Mouse (Mus musculus): ENCODE data around the gene Cox10. TPM values are rescaled to one million over a fixed set of nuclear protein-coding genes. Genes with fewer than 3 reads are reported as not detected.

Gene Cox10
- total and polyA plus RNA-seq, 3 experiments: 39.9 to 374 (median 52.2) TPM

- Histone ChIP-seq H3K9me3 (replicated peaks; ENCODE audit: insufficient read depth, low read length) (no peaks in the 10 kb centered on the region; the same call in 1 of the 2 replicates), H3K36me3 (ENCODE audit: control insufficient read depth in 1 of 2, insufficient read depth in 2 of 2, low read length in 2 of 2) (no peaks in the 10 kb centered on the region), H3K27ac (ENCODE audit: control insufficient read depth, low read depth, low read length) (no peak overlapping the region), H3K4me3 (ENCODE audit: control insufficient read depth in 1 of 2, insufficient read depth in 1 of 2, low read depth in 2 of 2, low read length in 2 of 2) (no peak overlapping the region), H3K27me3 (ENCODE audit: control insufficient read depth in 1 of 2, insufficient read depth in 2 of 2, low read length in 2 of 2) (no peaks in the 10 kb centered on the region), H3K4me1 (ENCODE audit: control insufficient read depth in 1 of 2, insufficient read depth in 2 of 2, low read length in 2 of 2) (no peaks in the 10 kb centered on the region), H3K9ac (ENCODE audit: control insufficient read depth, low read depth, low read length, poor library complexity, severe bottlenecking) (no peak overlapping the region), H3K79me2 (ENCODE audit: control insufficient read depth, insufficient read depth, low read length, poor library complexity) (no peaks in the 10 kb centered on the region)
- TF ChIP-seq JUND (IDR thresholded peaks at IDR 0.05; ENCODE audit: low read depth, low read length) (no peak), MAZ (IDR thresholded peaks at IDR 0.05; ENCODE audit: low read depth, low read length) (no peak), RCOR1 (IDR thresholded peaks at IDR 0.05; ENCODE audit: low read depth, low read length) (no peak), RAD21 (IDR thresholded peaks at IDR 0.05; ENCODE audit: low read depth, low read length) (no peak), SIN3A (IDR thresholded peaks at IDR 0.05; ENCODE audit: low read length) (no peak), UBTF (IDR thresholded peaks at IDR 0.05; ENCODE audit: borderline replicate concordance, insufficient read depth, low read depth, low read length) (no peak), POLR2AphosphoS5 (IDR thresholded peaks at IDR 0.05; ENCODE audit: borderline replicate concordance, low read depth, low read length) (no peak)
- no peak for DNase-seq (ENCODE audit: low read depth, low spot score)
Measured at GRCm38 (mm10) chr11:63914388-63914787, 164.9 kb downstream of the Cox10 start.

- Histone ChIP-seq H3K79me2 (ENCODE audit: control insufficient read depth, insufficient read depth, low read length, poor library complexity) (no peaks in the 10 kb centered on the region), H3K27me3 (ENCODE audit: control insufficient read depth in 1 of 2, insufficient read depth in 2 of 2, low read length in 2 of 2) (no peaks in the 10 kb centered on the region), H3K36me3 (ENCODE audit: control insufficient read depth in 1 of 2, insufficient read depth in 2 of 2, low read length in 2 of 2) (no peaks in the 10 kb centered on the region), H3K4me3 (ENCODE audit: control insufficient read depth in 1 of 2, insufficient read depth in 1 of 2, low read depth in 2 of 2, low read length in 2 of 2) (no peak overlapping the region), H3K9ac (ENCODE audit: control insufficient read depth, low read depth, low read length, poor library complexity, severe bottlenecking) (no peak overlapping the region), H3K4me1 (ENCODE audit: control insufficient read depth in 1 of 2, insufficient read depth in 2 of 2, low read length in 2 of 2) (no peaks in the 10 kb centered on the region), H3K27ac (ENCODE audit: control insufficient read depth, low read depth, low read length) (no peak overlapping the region), H3K9me3 (replicated peaks; ENCODE audit: insufficient read depth, low read length) (no peaks in the 10 kb centered on the region; the same call in 1 of the 2 replicates)
- no peak for DNase-seq (ENCODE audit: low read depth, low spot score)
- TF ChIP-seq MYC (IDR thresholded peaks at IDR 0.05; ENCODE audit: low read depth, low read length) (no peak), USF1 (IDR thresholded peaks at IDR 0.05; ENCODE audit: low read depth, low read length) (no peak), RCOR1 (IDR thresholded peaks at IDR 0.05; ENCODE audit: low read depth, low read length) (no peak), ZC3H11A (IDR thresholded peaks at IDR 0.05; ENCODE audit: low read depth, low read length) (no peak), GABPA (IDR thresholded peaks at IDR 0.05; ENCODE audit: low read depth, low read length) (no peak), TCF12 (IDR thresholded peaks at IDR 0.05; ENCODE audit: low read depth, low read length) (no peak), TBP (IDR thresholded peaks at IDR 0.05; ENCODE audit: low read depth, low read length) (no peak), MXI1 (IDR thresholded peaks at IDR 0.05; ENCODE audit: low read depth, low read length) (no peak)
Measured at GRCm38 (mm10) chr11:63913936-63914335, 165.3 kb downstream of the Cox10 start.

Other genes with a start within 250 kb of the Cox10 start
- not detected in 2 replicates for gene Hs3st3b1, start 157.2 kb downstream of the Cox10 start, total RNA-seq (2012; rRNA removed)
- gene Hs3st3b1, start 157.2 kb downstream of the Cox10 start, polyA plus RNA-seq (2012; ENCODE audit: insufficient read depth in 1 of 2, insufficient read length in 2 of 2, low read depth in 1 of 2, low replicate concordance in 2 of 2, missing spikeins in 1 of 2): not detected